Mouse (Mus musculus) forebrain, embryonic 12.5 days (tissue): ENCODE results near the gene Nrg3. TPM values are rescaled to one million over a fixed set of nuclear protein-coding genes. Genes with fewer than 3 reads are reported as not detected.

Experiments
- ATAC-seq: fragments of 200-750 bp; cut with Nextera tagmentation; 2 replicates; pipeline ENCODE4 v1.8.0; 2017; ENCODE audit warnings: moderate TSS enrichment; ENCODE audit not compliant: low FRiP score
- H3K27ac ChIP-seq: fragments of 300-500 bp; sonication (generic); 2 replicates; pipeline ENCODE4 v1.5.1; 2016; ENCODE audit warnings: mild to moderate bottlenecking
- H3K27me3 ChIP-seq: fragments of 300-500 bp; sonication (generic); 2 replicates; pipeline ENCODE4 v1.6.1; 2016; ENCODE audit warnings: mild to moderate bottlenecking
- H3K36me3 ChIP-seq: fragments of 300-500 bp; sonication (generic); replicated peaks from 2 replicates; pipeline ENCODE4 v1.6.1; 2016; ENCODE audit warnings: mild to moderate bottlenecking
- H3K4me1 ChIP-seq: fragments of 300-500 bp; sonication (generic); 2 replicates; pipeline ENCODE4 v1.6.1; 2016
- H3K4me2 ChIP-seq: fragments of 300-500 bp; sonication (generic); 2 replicates; pipeline ENCODE4 v1.6.1; 2016; ENCODE audit warnings: mild to moderate bottlenecking, moderate library complexity
- H3K4me3 ChIP-seq: fragments of 300-500 bp; sonication (generic); replicated peaks from 2 replicates; pipeline ENCODE4 v1.5.1; 2016; ENCODE audit warnings: mild to moderate bottlenecking
- H3K9ac ChIP-seq: fragments of 300-500 bp; sonication (generic); 2 replicates; pipeline ENCODE4 v1.6.1; 2016; ENCODE audit warnings: mild to moderate bottlenecking
- H3K9me3 ChIP-seq: fragments of 300-500 bp; sonication (generic); 2 replicates; pipeline ENCODE4 v1.6.1; 2016
- WGBS: fragments of 180-500 bp; shearing (Covaris S2); methylation state at CpG from one replicate; pipeline ENCODE4 v1.1.7; 2016; 5-methylcytosine and 5-hydroxymethylcytosine counted together
- polyA plus RNA-seq: library from polyadenylated mRNA; unstranded; fragments of >200 nt; fragmentation: Nextera tagmentation; extraction: Ambion mirVana; gene quantifications from 2 replicates; pipeline ENCODE4 v1.2.1, GENCODE M21; 2016

Nrg3 gene
- polyA plus RNA-seq, 1 experiment from 2014 or later: 3.7 TPM

GRCm38 (mm10) chr14:39356251-39356650 is 116.6 kb downstream of the Nrg3 start:
- Histone ChIP-seq H3K9me3 (no peaks in the 10 kb centered on the region), H3K27ac (no peak overlapping the region), H3K27me3 (no peaks in the 10 kb centered on the region), H3K4me2 (no peak overlapping the region), H3K9ac (no peak overlapping the region), H3K4me3 (no peak overlapping the region), H3K4me1 (no peaks in the 10 kb centered on the region), H3K36me3 (no peaks in the 10 kb centered on the region)
- no peak for ATAC-seq
- WGBS: 80% methylated on average over 2 of the region's 2 CpGs

- no peak overlapping the region for H3K4me3 ChIP-seq
- H3K27ac ChIP-seq: no peak overlapping the region
- H3K4me1 ChIP-seq: no peaks in the 10 kb centered on the region
- H3K27me3 ChIP-seq: no peaks in the 10 kb centered on the region
- H3K4me2 ChIP-seq: no peak overlapping the region
- 81% methylated on average over 4 of the region's 4 CpGs for WGBS
- H3K9ac ChIP-seq: no peak overlapping the region
- no peak for ATAC-seq
- no peaks in the 10 kb centered on the region for H3K9me3 ChIP-seq
- H3K36me3 ChIP-seq: no peaks in the 10 kb centered on the region
Measured at GRCm38 (mm10) chr14:39351979-39352737, 120.7 kb downstream of the Nrg3 start.

- Histone ChIP-seq H3K9me3 (no peaks in the 10 kb centered on the region), H3K4me2 (no peak overlapping the region), H3K4me3 (no peak overlapping the region), H3K27ac (no peak overlapping the region), H3K9ac (no peak overlapping the region), H3K27me3 (no peaks in the 10 kb centered on the region), H3K36me3 (no peaks in the 10 kb centered on the region), H3K4me1 (no peaks in the 10 kb centered on the region)
- peak; percentile 60; the same call in 1 of the 2 replicates for ATAC-seq
- 76% methylated on average over 4 of the region's 4 CpGs for WGBS
Measured at GRCm38 (mm10) chr14:39317424-39318110, 155.3 kb downstream of the Nrg3 start.

- no peak overlapping the region for H3K27ac ChIP-seq
- no peak overlapping the region for H3K9ac ChIP-seq
- no peak for ATAC-seq
- no peak overlapping the region for H3K4me2 ChIP-seq
- no peaks in the 10 kb centered on the region for H3K27me3 ChIP-seq
- H3K4me1 ChIP-seq: no peaks in the 10 kb centered on the region
- no peaks in the 10 kb centered on the region for H3K9me3 ChIP-seq
- H3K36me3 ChIP-seq: no peaks in the 10 kb centered on the region
- no peak overlapping the region for H3K4me3 ChIP-seq
Measured at GRCm38 (mm10) chr14:39314111-39314510, 158.8 kb downstream of the Nrg3 start.

- H3K4me1 ChIP-seq: no peaks in the 10 kb centered on the region
- H3K4me2 ChIP-seq: no peak overlapping the region
- H3K9me3 ChIP-seq: no peaks in the 10 kb centered on the region
- no peak overlapping the region for H3K4me3 ChIP-seq
- WGBS: 87% methylated on average over 1 of the region's 1 CpGs
- H3K27ac ChIP-seq: no peak overlapping the region
- ATAC-seq: no peak
- no peaks in the 10 kb centered on the region for H3K36me3 ChIP-seq
- no peaks in the 10 kb centered on the region for H3K27me3 ChIP-seq
- no peak overlapping the region for H3K9ac ChIP-seq
Measured at GRCm38 (mm10) chr14:39265121-39265520, 207.8 kb downstream of the Nrg3 start.

GRCm38 (mm10) chr14:39264422-39264821 is 208.5 kb downstream of the Nrg3 start:
- Histone ChIP-seq H3K9me3 (no peaks in the 10 kb centered on the region), H3K4me1 (no peaks in the 10 kb centered on the region), H3K36me3 (no peaks in the 10 kb centered on the region), H3K4me3 (no peak overlapping the region), H3K27me3 (no peaks in the 10 kb centered on the region), H3K9ac (no peak overlapping the region), H3K4me2 (no peak overlapping the region), H3K27ac (no peak overlapping the region)
- ATAC-seq: no peak
- WGBS: 90% methylated on average over 4 of the region's 4 CpGs

GRCm38 (mm10) chr14:39261016-39261415 is 211.9 kb downstream of the Nrg3 start:
- Histone ChIP-seq H3K36me3 (no peaks in the 10 kb centered on the region), H3K4me1 (no peaks in the 10 kb centered on the region), H3K27me3 (no peaks in the 10 kb centered on the region), H3K4me3 (no peak overlapping the region), H3K27ac (no peak overlapping the region), H3K4me2 (no peak overlapping the region), H3K9ac (no peak overlapping the region), H3K9me3 (no peaks in the 10 kb centered on the region)
- ATAC-seq: no peak
- WGBS: 88% methylated on average over 1 of the region's 1 CpGs

- Histone ChIP-seq H3K4me3 (no peak overlapping the region), H3K36me3 (no peaks in the 10 kb centered on the region), H3K9me3 (no peaks in the 10 kb centered on the region), H3K27me3 (no peaks in the 10 kb centered on the region), H3K4me1 (no peaks in the 10 kb centered on the region), H3K27ac (no peak overlapping the region), H3K9ac (no peak overlapping the region), H3K4me2 (no peak overlapping the region)
- WGBS: 82% methylated on average over 1 of the region's 1 CpGs
- no peak for ATAC-seq
Measured at GRCm38 (mm10) chr14:39255391-39255790, 217.5 kb downstream of the Nrg3 start.

GRCm38 (mm10) chr14:39240267-39240666 is 232.6 kb downstream of the Nrg3 start:
- no peaks in the 10 kb centered on the region for H3K4me1 ChIP-seq
- WGBS: 73% methylated on average over 2 of the region's 2 CpGs
- H3K9me3 ChIP-seq: no peaks in the 10 kb centered on the region
- no peak overlapping the region for H3K9ac ChIP-seq
- H3K27me3 ChIP-seq: no peaks in the 10 kb centered on the region
- H3K36me3 ChIP-seq: no peaks in the 10 kb centered on the region
- no peak overlapping the region for H3K4me3 ChIP-seq
- no peak overlapping the region for H3K27ac ChIP-seq
- H3K4me2 ChIP-seq: no peak overlapping the region
- ATAC-seq: no peak

GRCm38 (mm10) chr14:39211472-39211871 is 261.4 kb downstream of the Nrg3 start:
- no peak overlapping the region for H3K4me2 ChIP-seq
- no peaks in the 10 kb centered on the region for H3K36me3 ChIP-seq
- peak; percentile 85; the same call in 1 of the 2 replicates for ATAC-seq
- H3K9me3 ChIP-seq: no peaks in the 10 kb centered on the region
- WGBS: 58% methylated on average over 1 of the region's 1 CpGs
- H3K9ac ChIP-seq: no peak overlapping the region
- H3K4me1 ChIP-seq: no peaks in the 10 kb centered on the region
- H3K27me3 ChIP-seq: no peaks in the 10 kb centered on the region
- no peak overlapping the region for H3K4me3 ChIP-seq
- H3K27ac ChIP-seq: no peak overlapping the region

GRCm38 (mm10) chr14:39191946-39192345 is 280.9 kb downstream of the Nrg3 start:
- Histone ChIP-seq H3K4me2 (no peak overlapping the region), H3K4me1 (no peaks in the 10 kb centered on the region), H3K9me3 (no peaks in the 10 kb centered on the region), H3K9ac (no peak overlapping the region), H3K27me3 (no peaks in the 10 kb centered on the region), H3K36me3 (no peaks in the 10 kb centered on the region), H3K4me3 (no peak overlapping the region), H3K27ac (no peak overlapping the region)
- 88% methylated on average over 5 of the region's 5 CpGs for WGBS
- no peak for ATAC-seq

- H3K27ac ChIP-seq: no peak overlapping the region
- ATAC-seq: 0 out of 2 replicates have a peak, but pooled peaks have one; percentile 30
Measured at GRCm38 (mm10) chr14:39173709-39174108, 299.2 kb downstream of the Nrg3 start.

GRCm38 (mm10) chr14:39160140-39160539 is 312.7 kb downstream of the Nrg3 start:
- H3K27ac ChIP-seq: no peak overlapping the region
- no peaks in the 10 kb centered on the region for H3K36me3 ChIP-seq
- ATAC-seq: no peak
- no peak overlapping the region for H3K4me3 ChIP-seq
- no peaks in the 10 kb centered on the region for H3K4me1 ChIP-seq
- H3K27me3 ChIP-seq: no peaks in the 10 kb centered on the region
- 75% methylated on average over 3 of the region's 3 CpGs for WGBS
- no peak overlapping the region for H3K4me2 ChIP-seq
- no peaks in the 10 kb centered on the region for H3K9me3 ChIP-seq
- H3K9ac ChIP-seq: no peak overlapping the region

More at GRCm38 (mm10) chr14:39173709-39174108, 299.2 kb downstream of the Nrg3 start:
- Histone ChIP-seq H3K4me2 (no peak overlapping the region), H3K36me3 (no peaks in the 10 kb centered on the region), H3K4me1 (no peaks in the 10 kb centered on the region), H3K9me3 (no peaks in the 10 kb centered on the region), H3K9ac (no peak overlapping the region), H3K27me3 (no peaks in the 10 kb centered on the region), H3K4me3 (no peak overlapping the region)
- 87% methylated on average over 2 of the region's 2 CpGs for WGBS
